Mouse (Mus musculus) forebrain, embryonic 12.5 days (tissue): ENCODE measurements around the gene Fbxl14. TPM values are rescaled to one million over a fixed set of nuclear protein-coding genes. Genes with fewer than 3 reads are reported as not detected.

Source experiments
- polyA plus RNA-seq: library from polyadenylated mRNA; unstranded; fragments of >200 nt; fragmentation: Nextera tagmentation; extraction: Ambion mirVana; gene quantifications from 2 replicates; pipeline ENCODE4 v1.2.1, GENCODE M21; 2016

The Fbxl14 gene
- polyA plus RNA-seq, 1 experiment from 2014 or later = 5.2 TPM

Other genes with a start within 250 kb of the Fbxl14 start
- gene Cacna2d4, start 243.1 kb upstream of the Fbxl14 start, polyA plus RNA-seq = not detected in 2 replicates
- 0.68 and 0.70 TPM in 2 replicates for gene Lrtm2, start 148.9 kb upstream of the Fbxl14 start, polyA plus RNA-seq
- 31.5 and 35.1 TPM in 2 replicates for gene Adipor2, start 62.0 kb upstream of the Fbxl14 start, polyA plus RNA-seq
- 8.6 and 10.9 TPM in 2 replicates for gene Wnt5b, start 64.7 kb downstream of the Fbxl14 start, polyA plus RNA-seq